Mouse (Mus musculus): ENCODE data around the gene Hist1h4d.
"Not testable (repeated sequence)": the region's sequence is repeated elsewhere in the genome, so short reads cannot be mapped to it uniquely, and the experiment has no call there.

DNA sequence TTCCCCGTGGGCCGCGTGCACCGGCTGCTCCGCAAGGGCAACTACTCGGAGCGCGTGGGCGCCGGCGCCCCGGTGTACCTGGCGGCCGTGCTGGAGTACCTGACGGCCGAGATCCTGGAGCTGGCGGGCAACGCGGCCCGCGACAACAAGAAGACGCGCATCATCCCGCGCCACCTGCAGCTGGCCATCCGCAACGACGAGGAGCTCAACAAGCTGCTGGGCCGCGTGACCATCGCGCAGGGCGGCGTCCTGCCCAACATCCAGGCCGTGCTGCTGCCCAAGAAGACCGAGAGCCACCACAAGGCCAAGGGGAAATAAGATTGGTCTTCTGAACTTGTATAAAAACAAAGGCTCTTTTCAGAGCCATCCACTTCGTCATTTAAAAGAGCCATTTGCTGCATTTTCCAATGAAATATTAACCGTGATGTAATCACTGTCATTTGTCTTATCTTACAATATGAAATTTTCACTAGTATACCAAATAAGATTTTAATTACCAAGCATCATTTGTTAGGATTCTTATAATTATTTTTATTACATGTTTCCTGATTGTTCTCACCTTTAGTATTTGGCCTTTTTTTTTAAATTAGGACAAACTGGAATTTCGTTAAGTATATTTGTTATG, 6.7 kb upstream of the Hist1h4d start:
- TF ChIP-seq CTCF (IDR thresholded peaks at IDR 0.05; ENCODE audit: control insufficient read depth, insufficient read depth, insufficient read length); USF1 (IDR thresholded peaks at IDR 0.05; ENCODE audit: low read depth); MAX (IDR thresholded peaks at IDR 0.05); MYOD1 (IDR thresholded peaks at IDR 0.05; ENCODE audit: control insufficient read depth, insufficient read length, low read depth); MYOG (IDR thresholded peaks at IDR 0.05; ENCODE audit: control insufficient read depth, extremely low read depth, insufficient read length): not testable (repeated sequence)

Measured in C2C12 (cell line).